Mouse (Mus musculus): ENCODE data around the gene Mms19. TPM values are rescaled to one million over a fixed set of nuclear protein-coding genes. Genes with fewer than 3 reads are reported as not detected.

Gene Mms19
- polyA plus RNA-seq, 1 experiment from 2014 or later = 35.6 TPM

DNA sequence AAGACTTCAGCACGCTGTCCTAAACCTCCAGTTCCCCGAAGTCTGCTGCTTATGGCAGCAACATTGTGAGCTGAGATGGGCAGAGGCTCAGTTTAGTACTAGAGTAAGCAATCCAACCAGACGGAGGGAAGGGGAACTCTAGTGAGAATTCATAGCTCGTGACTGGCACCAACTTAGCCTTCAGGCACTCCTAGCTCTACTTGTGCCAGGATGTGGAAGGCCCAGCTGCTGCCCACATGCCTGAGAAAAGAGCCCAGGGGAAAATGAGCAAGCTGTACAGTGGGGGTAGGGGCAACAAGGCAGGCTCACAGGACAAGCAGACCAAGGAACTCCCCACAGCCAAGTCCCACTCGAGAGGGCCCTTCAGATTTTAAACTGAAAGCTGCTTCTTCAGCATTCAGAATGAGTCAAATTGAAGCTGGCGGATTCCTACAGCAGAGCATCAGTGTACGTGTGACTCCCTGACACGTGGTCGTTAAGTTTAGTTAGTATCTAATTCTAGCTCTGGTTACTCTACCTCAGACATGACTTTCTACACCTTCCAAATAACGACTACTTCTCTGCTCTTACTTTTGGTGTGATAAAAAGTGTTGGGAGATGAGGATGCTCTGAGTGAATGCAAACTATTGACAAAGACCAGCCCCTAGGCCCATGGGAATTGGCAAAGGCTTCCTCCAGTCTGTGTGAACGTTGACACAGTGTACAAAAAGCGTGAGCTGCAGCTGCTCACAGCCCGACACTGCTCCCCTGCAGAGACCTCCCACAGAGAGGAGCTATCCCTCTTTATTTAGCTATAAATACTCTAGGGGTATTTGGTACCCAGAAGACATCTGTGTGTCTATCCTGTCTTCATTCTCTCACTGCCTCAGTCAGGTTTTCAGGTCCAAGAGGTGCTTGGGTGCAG is 6.8 kb downstream of the Mms19 start:
- no peak for ATAC-seq (ENCODE audit: insufficient read depth)
- H3K9ac ChIP-seq = no peak overlapping the region

GRCm38 (mm10) chr19:41969618-41970017 is 11.3 kb downstream of the Mms19 start:
- Histone ChIP-seq H3K4me1 (ENCODE audit: insufficient read depth) (no peaks in the 10 kb centered on the region), H3K4me2 (no peak overlapping the region), H3K36me3 (ENCODE audit: insufficient read depth) (peaks cover 48% of the 10 kb centered on the region), H3K27ac (ENCODE audit: low read depth) (no peak overlapping the region), H3K9me3 (ENCODE audit: low read depth, low read length) (no peaks in the 10 kb centered on the region), H3K27me3 (ENCODE audit: insufficient read depth, low read length) (no peaks in the 10 kb centered on the region), H3K4me3 (ENCODE audit: low read depth, low read length) (no peak overlapping the region), H3K9ac (no peak overlapping the region)
- DNase-seq = no peak
- no peak for ATAC-seq (ENCODE audit: insufficient read depth)
- no peak for TF ChIP-seq CTCF (IDR thresholded peaks at IDR 0.05; ENCODE audit: low read depth)
- 91% methylated on average over 7 of the region's 7 CpGs for WGBS

More for the DNA sequence above, 6.8 kb downstream of the Mms19 start:
- no peak for TF ChIP-seq CTCF (IDR thresholded peaks at IDR 0.05; ENCODE audit: low read depth)
- WGBS = 68% methylated on average over 13 of the region's 13 CpGs
- Histone ChIP-seq H3K36me3 (ENCODE audit: insufficient read depth) (peaks cover 11% of the 10 kb centered on the region; the same call in 1 of the 2 replicates), H3K4me3 (ENCODE audit: low read depth, low read length) (no peak overlapping the region), H3K9me3 (ENCODE audit: low read depth, low read length) (no peaks in the 10 kb centered on the region), H3K27ac (ENCODE audit: low read depth) (no peak overlapping the region), H3K27me3 (ENCODE audit: insufficient read depth, low read length) (no peaks in the 10 kb centered on the region), H3K4me2 (no peak overlapping the region), H3K4me1 (ENCODE audit: insufficient read depth) (no peaks in the 10 kb centered on the region)
- no peak for DNase-seq

- 89% methylated on average over 3 of the region's 3 CpGs for WGBS
- no peak for TF ChIP-seq CTCF (IDR thresholded peaks at IDR 0.05; ENCODE audit: low read depth)
- no peak overlapping the region for H3K9ac ChIP-seq
Measured at GRCm38 (mm10) chr19:41953574-41953973, 27.4 kb downstream of the Mms19 start.

DNA sequence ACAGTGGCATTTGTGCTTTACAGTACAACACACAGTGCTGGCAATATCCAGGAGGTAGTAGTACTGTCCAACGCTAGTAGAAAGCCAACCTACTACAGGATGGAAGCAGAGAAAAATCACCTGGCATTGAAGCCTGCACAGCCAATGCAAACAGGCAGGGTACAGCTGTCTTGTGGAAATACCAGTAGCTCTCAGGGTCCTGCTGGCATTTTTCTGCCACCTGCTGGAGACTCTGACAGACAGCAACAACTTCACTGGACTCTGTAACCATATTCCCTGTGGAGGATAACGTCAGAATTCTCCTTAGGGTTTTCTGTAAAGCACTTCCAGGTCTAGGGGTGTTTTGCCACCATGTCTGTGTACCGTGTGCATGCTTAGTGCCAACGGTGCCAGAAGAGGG is 28.7 kb downstream of the Mms19 start:
- DNase-seq (peak; percentile 46), ATAC-seq (ENCODE audit: insufficient read depth) (no peak)
- no peak overlapping the region for H3K4me2 ChIP-seq
- peaks cover 98% of the 10 kb centered on the region for H3K36me3 ChIP-seq (ENCODE audit: insufficient read depth)
- no peaks in the 10 kb centered on the region for H3K4me1 ChIP-seq (ENCODE audit: insufficient read depth)
- H3K27ac ChIP-seq (ENCODE audit: low read depth) = no peak overlapping the region
- H3K4me3 ChIP-seq (ENCODE audit: low read depth, low read length) = no peak overlapping the region
- H3K9ac ChIP-seq = no peak overlapping the region
- no peaks in the 10 kb centered on the region for H3K27me3 ChIP-seq (ENCODE audit: insufficient read depth, low read length)
- 67% methylated on average over 4 of the region's 4 CpGs for WGBS
- peak; percentile 59 for TF ChIP-seq CTCF (IDR thresholded peaks at IDR 0.05; ENCODE audit: low read depth)
- no peaks in the 10 kb centered on the region for H3K9me3 ChIP-seq (ENCODE audit: low read depth, low read length)

More at GRCm38 (mm10) chr19:41953574-41953973, 27.4 kb downstream of the Mms19 start:
- Histone ChIP-seq H3K4me1 (ENCODE audit: insufficient read depth) (no peaks in the 10 kb centered on the region), H3K27ac (ENCODE audit: low read depth) (no peak overlapping the region), H3K27me3 (ENCODE audit: insufficient read depth, low read length) (no peaks in the 10 kb centered on the region), H3K36me3 (ENCODE audit: insufficient read depth) (peaks cover 99% of the 10 kb centered on the region), H3K4me2 (no peak overlapping the region), H3K9me3 (ENCODE audit: low read depth, low read length) (no peaks in the 10 kb centered on the region), H3K4me3 (ENCODE audit: low read depth, low read length) (no peak overlapping the region)
- DNase-seq (no peak), ATAC-seq (ENCODE audit: insufficient read depth) (no peak)

GRCm38 (mm10) chr19:41943841-41944240 is 37.1 kb downstream of the Mms19 start:
- H3K27me3 ChIP-seq (ENCODE audit: insufficient read depth, low read length) = no peaks in the 10 kb centered on the region
- TF ChIP-seq CTCF (IDR thresholded peaks at IDR 0.05; ENCODE audit: low read depth) = no peak
- H3K27ac ChIP-seq (ENCODE audit: low read depth) = no peak overlapping the region
- no peaks in the 10 kb centered on the region for H3K4me1 ChIP-seq (ENCODE audit: insufficient read depth)
- WGBS = 83% methylated on average over 7 of the region's 7 CpGs
- ATAC-seq (ENCODE audit: insufficient read depth) (no peak), DNase-seq (no peak)
- no peak overlapping the region for H3K4me3 ChIP-seq (ENCODE audit: low read depth, low read length)
- H3K9ac ChIP-seq = no peak overlapping the region
- H3K4me2 ChIP-seq = no peak overlapping the region
- H3K36me3 ChIP-seq (ENCODE audit: insufficient read depth) = peaks cover 94% of the 10 kb centered on the region
- no peaks in the 10 kb centered on the region for H3K9me3 ChIP-seq (ENCODE audit: low read depth, low read length)

DNA sequence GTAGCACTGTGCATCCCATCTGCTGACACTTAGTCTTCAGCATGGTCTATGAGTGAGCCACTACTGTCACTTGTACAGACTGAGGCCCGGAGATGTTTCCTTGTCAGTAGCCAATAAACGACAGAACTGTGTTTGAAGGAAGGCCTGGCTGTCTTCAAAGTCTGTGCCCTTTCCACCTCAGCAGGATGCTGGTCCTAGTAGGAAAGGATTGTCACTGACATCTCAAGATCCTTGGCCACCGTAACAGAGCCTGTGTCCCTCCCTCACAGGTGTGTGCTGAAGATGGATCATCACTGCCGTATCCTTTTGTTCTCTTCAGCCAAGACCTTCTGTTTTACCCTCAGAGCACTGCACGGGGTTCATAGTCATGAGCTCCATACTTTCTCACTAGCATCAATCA is 42.4 kb downstream of the Mms19 start:
- peaks cover 63% of the 10 kb centered on the region for H3K36me3 ChIP-seq (ENCODE audit: insufficient read depth)
- H3K27ac ChIP-seq (ENCODE audit: low read depth) = no peak overlapping the region
- no peak overlapping the region for H3K4me2 ChIP-seq
- H3K9ac ChIP-seq = no peak overlapping the region
- H3K9me3 ChIP-seq (ENCODE audit: low read depth, low read length) = no peaks in the 10 kb centered on the region
- H3K27me3 ChIP-seq (ENCODE audit: insufficient read depth, low read length) = no peaks in the 10 kb centered on the region
- 85% methylated on average over 5 of the region's 5 CpGs for WGBS
- H3K4me3 ChIP-seq (ENCODE audit: low read depth, low read length) = no peak overlapping the region
- H3K4me1 ChIP-seq (ENCODE audit: insufficient read depth) = peaks cover 8% of the 10 kb centered on the region
- no peak for TF ChIP-seq CTCF (IDR thresholded peaks at IDR 0.05; ENCODE audit: low read depth)
- ATAC-seq (ENCODE audit: insufficient read depth) (no peak), DNase-seq (no peak)

GRCm38 (mm10) chr19:41935921-41936320 is 45.0 kb downstream of the Mms19 start:
- Histone ChIP-seq H3K4me3 (ENCODE audit: low read depth, low read length) (no peak overlapping the region), H3K4me2 (no peak overlapping the region), H3K36me3 (ENCODE audit: insufficient read depth) (peaks cover 44% of the 10 kb centered on the region), H3K9me3 (ENCODE audit: low read depth, low read length) (no peaks in the 10 kb centered on the region), H3K4me1 (ENCODE audit: insufficient read depth) (peaks cover 13% of the 10 kb centered on the region), H3K9ac (no peak overlapping the region), H3K27me3 (ENCODE audit: insufficient read depth, low read length) (no peaks in the 10 kb centered on the region), H3K27ac (ENCODE audit: low read depth) (no peak overlapping the region)
- TF ChIP-seq CTCF (IDR thresholded peaks at IDR 0.05; ENCODE audit: low read depth) = no peak
- DNase-seq (no peak), ATAC-seq (ENCODE audit: insufficient read depth) (no peak)
- 85% methylated on average over 1 of the region's 1 CpGs for WGBS

Measured in lung, embryonic 14.5 days (tissue).